Mouse (Mus musculus): Measurements from ENCODE around the gene Chat. TPM values are rescaled to one million over a fixed set of nuclear protein-coding genes. Genes with fewer than 3 reads are reported as not detected.
A peak's percentile ranks its signal among the peaks of the same experiment; 100 is the strongest.

Chat gene
- polyA plus RNA-seq (2017; shearing (Covaris generic)), result not detected

DNA sequence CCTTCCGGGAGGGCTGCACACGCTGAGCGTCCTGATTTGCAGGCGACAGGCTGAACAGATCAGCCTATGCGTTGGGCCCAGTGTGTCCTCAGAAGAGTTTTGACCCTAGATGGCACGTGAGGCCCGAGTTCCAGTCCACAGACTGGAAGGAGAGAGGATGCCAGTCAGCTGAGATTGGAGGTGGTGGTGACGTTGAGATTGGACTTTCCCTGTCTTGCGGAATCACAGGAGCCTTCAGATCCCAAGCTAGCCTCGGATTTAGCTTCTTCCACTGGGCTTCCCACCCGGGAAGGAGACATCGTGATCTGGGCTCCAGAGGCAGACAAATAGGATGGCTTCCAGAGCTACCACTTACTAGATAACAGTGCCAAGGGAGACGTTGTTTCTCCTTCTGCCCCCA lies at the start of gene Chat:
TSS of gene Chat (minus strand) at position 101 of the 400 bp plus-strand sequence.
- ATAC-seq, result no peak

DNA sequence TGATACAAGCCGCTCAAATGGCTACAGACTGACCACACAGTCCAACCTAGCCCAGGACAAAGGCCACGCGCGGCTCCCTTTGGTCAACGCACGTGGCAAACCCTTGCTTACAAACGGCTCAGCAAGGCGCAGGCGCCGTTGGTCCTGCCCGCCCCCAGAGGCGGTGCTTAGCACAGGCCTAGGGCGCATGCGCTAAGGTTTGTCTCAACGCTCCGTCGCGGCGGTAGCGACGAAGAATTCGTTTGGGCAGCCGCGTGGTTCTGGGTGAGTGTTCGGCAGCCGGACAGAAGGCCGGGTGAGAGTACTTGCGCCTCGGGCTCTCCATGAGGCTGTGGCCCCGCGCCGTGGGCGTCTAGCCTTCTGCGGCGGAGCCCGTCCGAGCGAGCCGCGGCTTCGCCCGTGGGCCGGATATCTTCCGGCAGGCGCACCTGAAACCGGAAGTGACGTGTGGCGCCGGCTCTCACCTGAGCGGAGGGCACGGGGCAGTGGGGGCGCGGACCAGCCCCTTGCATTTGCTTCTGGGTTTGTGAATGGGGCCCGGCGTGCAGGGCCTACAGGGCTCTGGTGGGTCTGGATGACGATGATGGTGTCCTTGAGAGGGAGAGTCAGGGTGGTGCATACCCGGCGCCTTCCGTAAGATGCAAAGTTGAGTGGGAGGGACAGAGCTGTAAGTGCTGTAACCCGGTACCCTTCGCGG lies 47.7 kb upstream of the Chat start, which contains the start of gene Ercc6:
TSS of gene Ercc6 (plus strand) at position 186 of the 697 bp plus-strand sequence.
- ATAC-seq, result peak; percentile 91

DNA sequence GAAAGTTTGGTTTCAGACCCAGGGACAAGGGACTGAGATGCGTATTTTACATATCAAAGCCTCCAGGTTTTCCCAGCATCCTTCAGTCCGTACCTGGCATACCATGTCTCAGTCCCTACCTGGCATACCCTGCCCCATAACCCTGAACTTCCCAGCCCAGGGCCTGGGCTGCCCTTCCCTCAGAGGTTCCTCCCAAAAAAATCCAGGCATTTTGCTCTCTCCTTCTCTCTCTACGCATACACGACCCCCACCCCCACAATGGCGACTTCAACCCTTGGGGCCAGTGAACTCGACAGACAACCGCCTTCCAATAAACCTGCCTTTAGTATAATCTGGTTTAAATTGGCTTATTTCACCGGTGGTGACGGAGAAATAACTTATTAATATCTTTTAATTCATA lies 47.1 kb upstream of the Chat start:
- no peak for ATAC-seq

DNA sequence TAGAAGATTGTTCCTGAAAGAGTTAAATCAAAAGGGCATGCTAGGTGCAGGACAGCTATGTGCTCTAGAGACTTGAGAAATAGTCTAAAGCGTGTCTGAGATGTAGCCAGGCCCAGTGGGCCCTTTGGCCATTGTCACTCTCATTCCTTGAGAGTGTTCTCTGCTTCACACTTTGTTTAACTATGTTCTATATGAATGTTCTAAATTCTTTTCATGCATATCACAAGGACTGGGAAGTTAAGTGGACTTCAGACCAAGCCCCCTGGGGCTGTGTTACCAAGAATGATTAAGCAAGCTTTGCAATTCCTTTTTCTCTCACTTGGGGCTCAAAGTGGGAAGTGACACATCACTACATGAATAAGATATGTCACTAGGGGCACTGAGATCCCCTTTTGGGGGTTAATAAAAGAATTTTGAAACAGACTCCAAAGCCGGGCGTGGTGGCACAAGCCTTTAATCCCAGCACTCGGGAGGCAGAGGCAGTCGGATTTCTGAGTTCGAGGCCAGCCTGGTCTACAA lies 43.7 kb upstream of the Chat start:
- ATAC-seq, result no peak

DNA sequence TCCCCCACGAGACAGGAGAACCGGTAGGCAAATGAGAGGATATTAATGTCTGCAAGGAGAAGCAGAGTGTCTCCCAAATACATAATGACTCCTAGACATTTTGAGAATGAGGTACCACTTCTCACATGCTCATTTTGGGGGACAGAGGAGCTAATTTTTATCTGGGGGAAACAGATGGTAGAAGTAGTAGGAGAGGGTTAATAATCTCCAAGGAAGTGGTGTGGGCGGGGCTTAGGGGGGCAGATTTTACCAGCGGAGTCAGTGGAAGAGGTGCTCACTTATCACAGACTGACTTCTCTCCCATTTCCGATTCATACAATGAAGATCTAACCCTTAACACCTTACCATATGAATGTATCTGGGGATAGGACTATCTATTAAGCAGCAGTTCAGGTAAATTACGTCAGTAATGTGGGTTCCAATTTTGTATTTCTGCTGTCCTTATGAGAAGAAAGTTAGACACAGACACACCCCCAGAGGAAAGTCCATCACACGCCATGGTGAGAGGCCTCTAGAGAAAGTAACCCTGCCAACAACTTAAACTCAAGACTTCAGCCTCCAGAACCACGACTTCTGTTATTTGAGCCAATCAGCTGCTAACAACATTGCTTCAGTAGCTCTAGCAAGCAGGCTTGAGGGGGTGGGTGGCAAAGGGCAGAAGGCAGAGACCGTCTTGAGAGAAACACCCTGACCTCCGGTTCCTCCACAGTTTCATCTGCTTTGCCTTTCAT lies 42.5 kb upstream of the Chat start:
- no peak for ATAC-seq

DNA sequence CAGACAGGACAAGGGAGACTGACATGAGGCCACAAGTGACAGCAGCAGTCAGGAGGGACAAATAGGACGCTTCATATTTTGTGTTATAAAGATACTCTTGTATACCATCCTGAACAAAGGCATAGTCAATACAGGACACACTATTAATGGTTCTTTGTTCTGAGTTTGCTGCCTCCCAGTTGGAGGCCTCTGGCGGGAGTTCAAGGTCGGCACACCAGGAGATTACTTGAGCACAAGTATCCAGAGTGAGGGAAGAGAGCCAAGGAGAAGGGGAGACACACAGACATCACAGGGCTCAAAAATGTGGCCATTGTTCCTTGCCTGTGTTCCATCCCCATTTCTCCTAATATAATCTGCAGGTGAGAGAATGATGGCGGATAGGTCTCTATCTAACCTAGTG lies 41.4 kb upstream of the Chat start:
- ATAC-seq, result no peak

DNA sequence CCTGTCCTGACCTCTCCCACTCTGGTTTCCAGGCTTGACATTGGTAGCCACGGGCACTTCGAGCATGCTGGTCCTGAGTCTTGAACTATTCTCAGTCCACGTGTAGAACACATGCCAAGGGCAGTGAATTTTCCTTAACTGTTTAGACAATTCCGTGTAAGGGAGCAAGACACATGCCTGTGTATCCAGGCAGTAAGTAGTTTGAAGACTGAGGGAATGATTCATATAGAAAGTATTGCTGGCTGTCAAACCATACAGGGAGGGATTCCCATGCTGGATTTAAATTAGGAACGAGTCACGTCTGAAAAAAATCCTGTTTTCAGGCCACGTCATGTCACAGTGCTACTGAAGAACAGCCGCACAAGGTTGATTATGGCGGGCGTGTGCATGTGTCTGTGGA lies 40.5 kb upstream of the Chat start:
- no peak for ATAC-seq

DNA sequence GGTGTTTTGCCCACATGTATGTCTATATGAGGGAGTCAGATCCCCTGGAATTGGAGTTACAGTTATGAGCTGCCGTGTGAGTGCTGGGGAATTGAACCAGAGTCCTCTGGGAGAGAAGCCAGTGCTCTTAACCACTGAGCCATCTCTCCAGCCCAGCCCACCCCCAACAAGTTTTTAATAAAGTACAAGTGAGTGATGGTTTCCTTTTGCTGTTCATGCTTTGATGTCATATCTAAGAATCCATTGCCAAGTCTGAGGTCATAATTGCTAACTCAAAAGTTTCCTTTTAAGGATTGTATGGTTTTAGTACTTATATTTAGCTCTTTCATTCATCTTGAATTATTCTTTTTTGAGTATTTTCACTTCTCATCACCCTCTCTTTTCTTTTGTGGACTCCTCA lies 38.1 kb upstream of the Chat start:
- no peak for ATAC-seq

DNA sequence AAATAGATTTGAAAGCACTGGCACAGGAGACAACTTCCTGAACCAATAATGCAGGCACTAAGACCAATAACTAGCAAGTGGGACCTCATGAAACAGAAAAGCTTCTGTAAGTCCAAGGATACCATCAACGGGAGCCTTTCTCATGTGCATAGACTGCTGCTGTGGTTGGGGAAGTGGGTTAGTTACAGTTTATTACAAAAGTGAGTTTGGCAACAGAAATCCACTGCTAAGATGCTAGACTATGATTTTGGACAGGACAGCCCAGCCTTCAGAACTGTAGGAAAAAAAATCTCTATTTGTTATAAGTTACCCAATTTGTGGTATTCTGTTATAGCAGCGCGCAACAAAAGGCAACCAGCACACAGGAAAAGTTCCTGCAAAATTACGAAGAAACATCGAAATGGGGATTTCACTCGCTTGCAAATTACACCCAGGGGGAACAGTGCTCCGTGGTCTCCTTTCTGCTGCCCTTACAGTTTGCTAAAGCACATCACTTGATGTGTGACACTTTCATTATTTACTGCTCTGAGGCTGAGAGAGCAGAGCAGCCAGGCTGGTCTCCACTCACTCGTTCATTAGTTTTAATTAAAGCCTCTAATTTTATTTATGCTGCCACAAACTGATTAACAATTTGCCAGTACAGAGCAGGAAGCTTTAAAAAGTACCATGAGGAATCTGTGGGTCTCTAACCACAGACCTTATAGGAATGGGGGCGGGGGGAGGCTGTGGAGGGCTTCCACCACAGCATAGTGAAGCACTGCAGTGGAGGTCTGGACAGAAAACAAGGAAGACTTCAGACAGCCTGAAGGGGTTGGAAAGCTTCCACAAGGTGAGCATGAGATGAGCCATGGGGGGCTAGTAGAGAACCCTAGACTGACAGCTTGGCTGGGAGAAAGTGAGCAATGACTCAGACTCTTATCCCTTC lies 37.2 kb upstream of the Chat start:
- no peak for ATAC-seq

DNA sequence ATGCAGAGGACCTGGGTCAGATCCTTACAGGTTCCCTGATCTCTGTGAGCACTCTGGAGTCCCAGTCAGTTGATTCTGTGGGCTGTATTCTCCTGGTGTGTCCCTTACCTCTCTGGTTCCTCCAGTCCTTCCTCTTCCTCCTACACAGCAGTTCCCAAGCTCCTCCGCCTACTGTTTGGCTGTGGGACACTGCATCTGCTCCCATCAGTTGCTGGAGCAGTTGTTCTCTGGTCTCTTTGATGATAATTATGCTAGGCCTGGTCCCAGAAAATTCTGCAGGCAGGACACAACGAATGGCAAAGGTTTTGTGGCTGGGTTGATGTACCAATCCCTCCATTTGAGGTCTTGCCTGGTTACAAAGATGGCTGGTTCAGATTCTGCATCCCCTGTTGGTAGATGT lies 35.5 kb upstream of the Chat start:
- no peak for ATAC-seq

DNA sequence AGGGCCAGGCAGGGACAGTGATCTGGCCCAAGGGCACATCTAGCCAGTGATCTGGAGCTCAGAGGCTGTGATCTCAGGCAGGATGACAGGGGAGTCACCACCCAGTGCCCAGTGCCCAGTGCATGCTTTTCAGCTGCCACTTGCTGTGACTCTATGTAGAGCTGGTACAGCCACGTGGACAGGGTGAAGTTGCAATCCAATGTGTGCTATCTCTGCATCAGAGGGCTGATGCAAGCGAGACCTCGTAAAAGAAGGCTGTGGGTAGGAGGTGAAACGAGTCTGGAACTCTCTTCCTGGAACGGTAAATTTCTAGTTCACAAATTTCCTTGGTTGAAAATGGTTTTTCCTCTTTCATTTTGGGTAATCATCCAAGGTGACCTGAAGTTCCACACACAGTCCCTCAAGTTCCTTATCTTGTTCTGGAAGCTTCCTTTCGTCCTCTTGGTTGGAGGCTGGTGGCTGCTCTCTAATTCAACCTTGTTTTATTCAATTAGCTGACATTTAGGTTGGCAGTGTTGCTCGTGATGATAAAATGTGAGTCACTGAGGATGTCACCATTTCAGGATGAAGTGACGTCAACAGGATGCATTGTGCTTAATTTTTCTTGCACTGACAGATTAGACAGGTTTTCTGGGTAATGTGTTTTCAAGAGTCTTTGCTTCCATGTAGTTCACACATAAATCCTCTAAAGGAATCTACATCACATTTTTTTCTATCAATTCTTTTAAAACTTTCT lies 30.5 kb upstream of the Chat start:
- ATAC-seq, result no peak

DNA sequence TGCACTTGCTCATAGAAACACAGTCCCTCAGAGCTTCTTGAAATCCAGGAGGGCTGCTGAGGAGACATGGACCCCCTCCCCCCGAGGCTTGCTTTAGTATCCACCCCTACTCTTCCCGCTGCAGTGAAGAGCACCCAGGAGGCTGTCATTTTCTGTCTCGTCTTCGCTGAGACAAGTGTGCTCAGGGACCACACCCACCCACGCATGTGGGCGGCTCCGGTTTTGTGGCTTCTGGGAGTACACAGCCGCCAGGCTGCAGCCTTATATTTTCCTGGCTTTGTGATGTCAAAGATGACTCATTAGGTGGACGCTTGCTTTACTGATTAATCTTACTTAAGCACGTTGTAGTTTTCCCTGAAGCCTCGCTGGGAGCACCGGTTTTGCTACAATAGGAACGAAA lies 26.7 kb upstream of the Chat start:
- peak; percentile 32 for ATAC-seq

DNA sequence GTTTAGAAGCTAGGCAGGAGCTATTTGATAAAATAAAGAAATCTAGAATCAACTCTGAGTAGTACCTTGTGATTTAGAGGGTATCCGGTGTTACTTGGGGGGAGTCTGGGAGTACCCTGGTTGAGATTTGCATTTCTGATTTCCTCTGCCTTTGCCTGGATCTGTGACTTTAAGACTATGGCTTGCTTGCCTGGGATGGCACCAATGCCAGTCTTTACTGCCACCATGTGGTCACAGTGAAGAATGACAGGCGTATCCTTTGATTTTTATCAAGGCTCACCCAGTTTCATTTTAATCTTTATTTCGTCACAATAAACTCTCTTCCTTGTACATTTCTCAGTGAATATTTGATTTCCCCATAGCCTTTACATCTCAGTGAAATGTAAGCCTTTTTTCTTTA lies 16.3 kb upstream of the Chat start:
- peak; percentile 74 for ATAC-seq

DNA sequence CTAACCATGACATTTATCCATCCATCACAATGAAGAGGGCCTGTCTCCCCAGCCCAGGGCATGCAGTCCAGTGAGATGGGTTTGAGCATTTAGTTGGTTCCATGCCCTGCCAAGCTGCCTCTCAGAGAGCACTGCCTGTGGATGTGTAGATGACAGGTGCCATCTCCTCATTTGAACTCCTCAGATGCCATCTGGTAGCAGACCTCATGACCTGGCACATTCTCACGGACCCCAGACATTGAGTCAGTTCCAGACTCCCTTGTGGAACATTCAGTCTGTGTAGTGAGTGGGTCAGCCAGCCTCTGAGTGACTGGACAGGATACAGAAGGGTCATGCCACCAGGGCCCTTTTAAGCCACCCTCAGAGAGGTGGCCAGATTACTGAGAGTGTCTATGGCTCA lies 11.8 kb upstream of the Chat start:
- no peak for ATAC-seq

DNA sequence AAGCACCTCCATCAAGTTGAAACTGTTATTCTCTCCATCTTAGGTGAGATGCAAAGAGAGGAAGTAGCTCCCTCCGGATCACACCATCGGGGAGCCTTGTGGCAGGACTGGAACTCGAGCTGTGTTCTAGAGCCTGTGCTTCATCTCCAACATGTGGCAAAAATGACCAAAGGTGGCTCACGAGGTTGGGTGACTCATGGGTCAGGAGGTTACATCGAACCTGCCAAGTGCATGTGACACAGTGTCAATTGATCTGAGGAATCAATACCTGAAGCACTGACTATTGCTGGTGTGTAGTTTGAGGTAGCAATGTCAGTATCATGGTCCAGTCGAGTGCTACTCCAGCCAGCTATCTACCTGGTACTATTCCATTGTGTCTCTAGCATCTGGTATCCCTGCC lies 10.8 kb upstream of the Chat start:
- no peak for ATAC-seq

DNA sequence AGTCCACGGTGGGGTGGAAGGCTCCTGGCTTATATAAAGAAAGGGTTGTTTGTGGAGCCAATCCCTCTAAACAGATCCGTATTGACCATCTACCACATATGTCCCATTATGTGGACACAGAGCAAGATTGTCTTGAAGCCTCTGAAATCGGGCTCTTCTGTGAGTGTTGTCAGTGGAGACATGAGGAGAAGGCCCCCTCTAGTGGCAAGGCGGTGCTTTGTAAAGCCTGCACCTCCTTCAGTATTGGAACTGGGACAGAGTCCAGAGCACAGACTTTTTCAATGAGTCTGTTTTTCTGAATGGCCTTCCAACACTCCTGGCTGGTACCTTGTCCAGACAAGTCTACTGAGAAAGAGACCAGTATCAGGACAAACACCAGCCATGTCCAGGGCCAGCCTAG lies 7.2 kb upstream of the Chat start:
- ATAC-seq, result no peak

DNA sequence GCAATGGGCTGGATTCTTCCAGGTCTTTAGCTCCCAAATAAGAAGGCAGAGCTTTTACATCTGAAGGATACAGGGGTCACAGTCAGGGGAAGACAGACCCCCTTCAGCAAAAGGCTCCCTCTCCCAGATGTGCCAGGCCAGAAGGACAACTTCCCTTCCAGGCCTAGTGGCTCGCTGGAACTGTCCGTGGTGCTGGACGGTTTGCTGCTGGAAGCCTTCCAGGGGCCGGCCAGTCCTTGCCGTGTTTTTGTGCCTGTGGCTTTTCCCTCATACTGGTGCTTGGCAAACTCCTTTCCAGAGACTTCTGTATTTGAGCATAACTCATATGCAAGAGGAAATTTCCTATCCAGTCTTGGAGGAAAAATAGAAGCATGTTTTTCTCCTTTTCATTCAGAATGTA lies 1.8 kb upstream of the Chat start:
- no peak for ATAC-seq

DNA sequence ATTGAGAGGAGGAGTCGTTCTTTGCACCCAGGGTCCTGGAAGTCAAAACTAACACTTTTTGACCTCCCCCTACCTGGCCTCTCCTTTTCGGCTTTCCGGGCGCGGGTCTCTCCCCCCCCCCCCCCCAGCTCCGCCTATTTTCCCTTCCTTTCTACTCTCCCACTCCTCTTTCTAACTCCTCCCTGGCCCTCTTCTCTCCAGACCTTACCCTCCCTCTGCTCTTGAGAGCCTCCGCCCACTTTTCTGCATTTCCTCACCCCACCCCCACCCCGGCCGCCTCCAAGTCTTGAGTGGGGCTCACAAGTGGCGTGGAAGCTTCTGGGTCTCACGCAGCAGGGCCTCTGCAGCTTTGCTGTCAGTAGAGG lies 301 bp downstream of the Chat start:
- ATAC-seq, result no peak

DNA sequence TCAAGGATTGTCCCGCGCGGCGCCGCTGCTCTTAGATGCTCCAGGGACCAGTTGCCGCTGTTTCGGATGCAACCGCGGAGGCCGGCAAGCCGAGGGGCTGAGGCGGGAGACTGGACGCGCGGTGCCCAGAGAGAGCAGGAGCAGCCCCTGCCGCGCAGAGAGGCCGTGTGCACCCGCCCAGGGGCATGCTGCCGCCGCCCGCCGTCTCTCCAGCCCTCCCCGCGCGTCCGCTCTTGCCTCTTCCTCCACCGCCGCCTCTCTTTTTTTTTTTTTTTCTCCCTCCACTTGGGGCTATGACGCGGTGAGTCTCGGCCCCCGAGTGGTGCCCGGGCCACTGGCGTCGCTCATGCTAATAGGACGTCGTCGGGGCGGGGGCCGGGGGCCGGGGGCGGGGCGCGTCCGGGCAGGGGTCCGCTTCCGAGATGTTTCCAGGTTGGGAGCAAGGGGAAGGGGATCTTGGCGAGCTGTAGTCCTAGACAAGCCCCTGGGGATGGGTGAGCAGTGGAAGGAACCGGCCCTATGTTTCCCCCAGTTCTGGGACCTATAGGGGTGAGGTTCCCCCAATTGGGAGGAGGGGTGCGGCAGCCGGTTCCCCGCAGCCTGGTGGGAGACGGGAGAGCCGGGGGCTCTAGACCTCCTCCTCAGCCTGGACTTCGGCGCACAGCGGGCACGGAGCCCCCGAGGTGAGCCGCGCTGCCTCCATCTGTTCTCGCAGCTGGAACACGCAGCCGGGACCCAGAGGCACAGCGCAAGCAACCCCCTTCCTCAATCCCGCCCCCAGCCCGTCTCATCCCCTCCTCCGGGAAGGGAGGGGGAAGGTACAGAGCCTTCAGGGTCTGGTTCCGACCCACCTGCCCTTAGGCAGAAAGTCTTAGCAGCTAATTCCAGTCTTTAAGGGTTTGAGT lies 936 bp downstream of the Chat start, which contains the start of gene Slc18a3:
TSS of gene Slc18a3 (minus strand) at position 250 of the 905 bp plus-strand sequence.
- ATAC-seq, result no peak

DNA sequence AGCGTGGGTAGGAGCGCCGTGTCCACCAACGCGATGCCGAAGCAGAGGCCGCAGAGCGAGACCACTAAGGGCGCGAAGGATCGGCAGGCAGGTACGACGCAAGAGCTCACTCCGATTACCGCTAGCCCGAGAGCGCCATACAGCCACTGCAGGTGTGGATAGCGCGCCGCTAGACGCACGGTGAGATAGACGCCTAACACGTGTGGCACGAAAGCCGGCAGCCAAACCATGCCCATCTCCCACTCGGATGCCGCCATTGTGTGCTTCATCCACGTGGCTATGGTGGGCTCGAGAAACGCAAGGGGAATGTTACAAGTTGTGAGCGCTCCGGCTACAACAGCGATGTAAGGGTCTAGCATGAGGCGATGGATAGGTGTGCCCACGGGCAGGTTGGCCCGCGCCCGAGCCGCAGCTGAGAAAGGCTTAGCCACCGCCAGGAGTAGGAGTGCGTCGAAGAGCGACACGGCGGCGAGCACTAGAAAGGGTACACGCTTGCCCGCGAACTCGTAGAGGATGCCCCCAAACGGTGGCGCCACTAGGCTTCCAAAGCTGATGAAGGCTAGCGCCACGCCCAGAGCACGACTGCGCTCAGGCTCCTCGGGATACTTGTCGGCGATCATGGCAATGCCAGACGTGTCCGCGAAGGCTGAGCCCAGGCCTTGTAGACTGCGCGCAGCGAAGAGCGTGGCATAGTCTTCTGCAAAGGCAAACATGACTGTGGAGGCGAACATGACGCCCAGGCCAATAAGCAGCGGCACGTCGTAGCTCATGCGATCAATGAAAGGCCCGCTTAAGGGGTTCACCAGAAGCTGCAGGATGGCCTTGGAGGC lies 2.4 kb downstream of the Chat start:
- ATAC-seq, result no peak

Data from inflammation-experienced regulatory T-cells, adult 6 months (primary cell).